Mouse (Mus musculus) thymus, adult 2 months (tissue): ENCODE data around the gene Ldlr.

Source experiments
- CTCF ChIP-seq: fragments of 200-500 bp; IDR thresholded peaks from 2 replicates; pipeline ENCODE4 v1.5.1; 2012; ENCODE audit warnings: mild to moderate bottlenecking, control low read depth, low read length, moderate library complexity, borderline replicate concordance; ENCODE audit not compliant: control insufficient read depth, poor library complexity, insufficient read depth; ENCODE audit errors: extremely low read depth
- POLR2A ChIP-seq: fragments of 200-500 bp; IDR thresholded peaks from 2 replicates; pipeline ENCODE4 v1.6.1; 2012; ENCODE audit warnings: mild to moderate bottlenecking, low read length, control low read depth, moderate library complexity; ENCODE audit not compliant: control insufficient read depth, poor library complexity, insufficient read depth; ENCODE audit errors: extremely low read depth

GRCm38 (mm10) chr9:21795579-21795978 lies 72.3 kb downstream of the Ldlr start:
- no peak for TF ChIP-seq POLR2A
- no peak for TF ChIP-seq CTCF
